Mouse (Mus musculus) 3134 (cell line): ENCODE results near the gene Arih2.

Experiments used
- DNase-seq: peaks from one replicate; pipeline ENCODE4 v3.0.0-alpha.2; 2011; ENCODE audit warnings: low spot score; ENCODE audit not compliant: insufficient read length; ENCODE audit errors: extremely low read depth

The Arih2 gene

GRCm38 (mm10) chr9:108591462-108591861, 57.7 kb downstream of the Arih2 start:
- no peak for DNase-seq

- no peak for DNase-seq
Observed at GRCm38 (mm10) chr9:108589229-108589628, 60.0 kb downstream of the Arih2 start.

- DNase-seq = no peak
Observed at GRCm38 (mm10) chr9:108587571-108588180, 61.5 kb downstream of the Arih2 start.

- no peak for DNase-seq
Observed at GRCm38 (mm10) chr9:108579344-108579690, 69.9 kb downstream of the Arih2 start.

- peak; percentile 91 for DNase-seq
Observed at GRCm38 (mm10) chr9:108578545-108579343, 70.4 kb downstream of the Arih2 start, which contains the start of gene Wdr6. Gene Wdr6 (minus strand): TSS chr9:108578739.

- DNase-seq = no peak
Observed at GRCm38 (mm10) chr9:108577934-108578544, 71.1 kb downstream of the Arih2 start.

GRCm38 (mm10) chr9:108577025-108577424, 72.2 kb downstream of the Arih2 start:
- no peak for DNase-seq

- no peak for DNase-seq
Observed at GRCm38 (mm10) chr9:108575321-108576297, 73.6 kb downstream of the Arih2 start.

- no peak for DNase-seq
Observed at GRCm38 (mm10) chr9:108574921-108575320, 74.3 kb downstream of the Arih2 start.

- no peak for DNase-seq
Observed at GRCm38 (mm10) chr9:108573774-108574690, 75.2 kb downstream of the Arih2 start.

- DNase-seq = no peak
Observed at GRCm38 (mm10) chr9:108572321-108572720, 76.9 kb downstream of the Arih2 start.

GRCm38 (mm10) chr9:108571401-108571973, 77.7 kb downstream of the Arih2 start:
- DNase-seq = no peak

- DNase-seq = peak; percentile 65
Observed at GRCm38 (mm10) chr9:108570207-108570896, 78.8 kb downstream of the Arih2 start.

- DNase-seq = peak; percentile 97
Observed at GRCm38 (mm10) chr9:108569381-108570206, 79.6 kb downstream of the Arih2 start, which contains the start of gene Dalrd3. Gene Dalrd3 (plus strand): TSS chr9:108569886.

GRCm38 (mm10) chr9:108568511-108568921, 80.7 kb downstream of the Arih2 start:
- no peak for DNase-seq

GRCm38 (mm10) chr9:108567931-108568419, 81.2 kb downstream of the Arih2 start:
- DNase-seq = peak; percentile 53
